Mouse (Mus musculus): ENCODE measurements around the gene Hnf4a. TPM values are rescaled to one million over a fixed set of nuclear protein-coding genes. Genes with fewer than 3 reads are reported as not detected.

Hnf4a gene
- total and polyA plus RNA-seq, 3 experiments, result 0.39 to 1.1 TPM; not detected in 1

GRCm38 (mm10) chr2:163561258-163561948, 54.8 kb downstream of the Hnf4a start:
- Histone ChIP-seq H3K27me3 (ENCODE audit: control insufficient read depth in 1 of 2, insufficient read depth in 2 of 2, low read length in 2 of 2) (peaks cover 5 to 19% of the 10 kb centered on the region in 2 experiments; a peak in 3 of 4 replicates), H3K27ac (ENCODE audit: control insufficient read depth, low read depth, low read length) (no peak overlapping the region), H3K36me3 (ENCODE audit: control insufficient read depth in 1 of 2, insufficient read depth in 2 of 2, low read length in 2 of 2) (no peaks in the 10 kb centered on the region), H3K9me3 (replicated peaks; ENCODE audit: insufficient read depth, low read length) (no peaks in the 10 kb centered on the region), H3K4me3 (ENCODE audit: control insufficient read depth in 1 of 2, insufficient read depth in 1 of 2, low read depth in 2 of 2, low read length in 2 of 2) (no peak overlapping the region), H3K79me2 (ENCODE audit: control insufficient read depth, insufficient read depth, low read length, poor library complexity) (no peaks in the 10 kb centered on the region), H3K4me1 (ENCODE audit: control insufficient read depth in 1 of 2, insufficient read depth in 2 of 2, low read length in 2 of 2) (no peaks in the 10 kb centered on the region), H3K9ac (ENCODE audit: control insufficient read depth, low read depth, low read length, poor library complexity, severe bottlenecking) (no peak overlapping the region)
- DNase-seq (ENCODE audit: low read depth, low spot score), result no peak
- TF ChIP-seq ETS1 (IDR thresholded peaks at IDR 0.05; ENCODE audit: low read depth, low read length) (no peak), CTCF (IDR thresholded peaks at IDR 0.05 in 2 of 3, conservative IDR thresholded peaks at IDR 0.05 in 1 of 3; ENCODE audit: control insufficient read depth in 1 of 3, insufficient read depth in 1 of 3, low read depth in 2 of 3, low read length in 3 of 3, poor library complexity in 1 of 3, severe bottlenecking in 1 of 3) (no peak), SMC3 (IDR thresholded peaks at IDR 0.05; ENCODE audit: low read depth, low read length) (no peak), MAX (IDR thresholded peaks at IDR 0.05; ENCODE audit: low read length) (no peak), MXI1 (IDR thresholded peaks at IDR 0.05; ENCODE audit: low read depth, low read length) (no peak), ZKSCAN1 (IDR thresholded peaks at IDR 0.05; ENCODE audit: low read depth, low read length) (no peak), TBP (IDR thresholded peaks at IDR 0.05; ENCODE audit: low read depth, low read length) (no peak), TAL1 (IDR thresholded peaks at IDR 0.05; ENCODE audit: low read length) (no peak), BHLHE40 (IDR thresholded peaks at IDR 0.05; ENCODE audit: borderline replicate concordance, low read depth, low read length) (no peak), E2F4 (IDR thresholded peaks at IDR 0.05; ENCODE audit: borderline replicate concordance, low read depth, low read length) (no peak), CHD1 (IDR thresholded peaks at IDR 0.05; ENCODE audit: low read depth, low read length) (no peak)

DNA sequence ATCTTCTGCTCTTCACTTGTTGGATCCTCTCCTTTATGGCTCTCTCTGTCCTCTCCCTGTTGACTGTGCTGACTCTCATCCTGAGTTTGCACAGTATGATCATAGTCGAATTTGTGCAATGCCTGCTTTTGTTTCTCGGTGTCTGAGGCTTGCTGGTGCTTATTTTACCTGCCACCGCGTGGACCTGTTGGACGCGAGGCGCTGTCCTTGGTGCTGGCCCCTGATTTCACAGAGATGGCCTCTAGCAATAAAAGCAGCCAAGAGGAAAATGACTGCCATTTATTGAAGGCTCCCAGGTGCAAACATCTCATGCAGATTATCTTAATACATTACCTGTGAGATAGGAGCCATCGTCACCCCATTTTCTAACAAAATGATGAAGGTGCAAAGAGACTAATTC, 58.0 kb downstream of the Hnf4a start:
- no peak overlapping the region for H3K27ac ChIP-seq (ENCODE audit: control insufficient read depth, low read depth, low read length)
- H3K4me3 ChIP-seq (ENCODE audit: control insufficient read depth in 1 of 2, insufficient read depth in 1 of 2, low read depth in 2 of 2, low read length in 2 of 2), result no peak overlapping the region
- H3K27me3 ChIP-seq (ENCODE audit: control insufficient read depth in 1 of 2, insufficient read depth in 2 of 2, low read length in 2 of 2), result peaks cover 7 to 19% of the 10 kb centered on the region in 2 experiments; a peak in 3 of 4 replicates
- peak; percentile 38 for DNase-seq (ENCODE audit: low read depth, low spot score)
- TF ChIP-seq NELFE (IDR thresholded peaks at IDR 0.05; ENCODE audit: low read depth, low read length), result no peak
- 0 out of 2 replicates have a peak, but pooled peaks have one; percentile 36 for TF ChIP-seq SIN3A (IDR thresholded peaks at IDR 0.05; ENCODE audit: low read length)
- TF ChIP-seq MXI1 (IDR thresholded peaks at IDR 0.05; ENCODE audit: low read depth, low read length), result peak; percentile 66
- no peak overlapping the region for H3K9ac ChIP-seq (ENCODE audit: control insufficient read depth, low read depth, low read length, poor library complexity, severe bottlenecking)
- no peaks in the 10 kb centered on the region for H3K79me2 ChIP-seq (ENCODE audit: control insufficient read depth, insufficient read depth, low read length, poor library complexity)
- H3K9me3 ChIP-seq (replicated peaks; ENCODE audit: insufficient read depth, low read length), result no peaks in the 10 kb centered on the region
- H3K36me3 ChIP-seq (ENCODE audit: control insufficient read depth in 1 of 2, insufficient read depth in 2 of 2, low read length in 2 of 2), result no peaks in the 10 kb centered on the region
- no peaks in the 10 kb centered on the region for H3K4me1 ChIP-seq (ENCODE audit: control insufficient read depth in 1 of 2, insufficient read depth in 2 of 2, low read length in 2 of 2)

DNA sequence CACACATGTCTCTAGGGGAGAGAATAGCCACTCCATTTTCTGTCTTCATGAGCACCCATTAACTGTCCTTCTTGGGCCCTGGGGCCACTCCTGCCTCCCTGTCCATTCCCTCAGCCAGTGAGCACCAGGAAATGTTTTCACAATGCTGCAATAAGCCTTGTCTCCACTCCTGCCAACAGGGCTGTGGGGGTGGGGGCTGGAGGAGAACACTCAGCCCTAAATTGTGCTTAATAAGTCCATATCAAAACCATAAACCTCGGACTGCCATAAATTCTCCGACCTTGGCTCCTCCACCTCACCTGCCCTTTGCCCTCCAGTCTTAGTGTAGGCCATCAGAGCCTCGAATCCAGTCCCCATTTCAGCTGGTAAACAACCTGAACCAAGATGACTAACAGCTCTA, 67.7 kb downstream of the Hnf4a start:
- Histone ChIP-seq H3K9me3 (replicated peaks; ENCODE audit: insufficient read depth, low read length) (no peaks in the 10 kb centered on the region), H3K4me1 (ENCODE audit: control insufficient read depth in 1 of 2, insufficient read depth in 2 of 2, low read length in 2 of 2) (no peaks in the 10 kb centered on the region), H3K9ac (ENCODE audit: control insufficient read depth, low read depth, low read length, poor library complexity, severe bottlenecking) (no peak overlapping the region), H3K27me3 (ENCODE audit: control insufficient read depth in 1 of 2, insufficient read depth in 2 of 2, low read length in 2 of 2) (peaks cover 12% of the 10 kb centered on the region in 2 experiments; a peak in 3 of 4 replicates), H3K27ac (ENCODE audit: control insufficient read depth, low read depth, low read length) (no peak overlapping the region), H3K4me3 (ENCODE audit: control insufficient read depth in 1 of 2, insufficient read depth in 1 of 2, low read depth in 2 of 2, low read length in 2 of 2) (no peak overlapping the region), H3K79me2 (ENCODE audit: control insufficient read depth, insufficient read depth, low read length, poor library complexity) (no peaks in the 10 kb centered on the region), H3K36me3 (ENCODE audit: control insufficient read depth in 1 of 2, insufficient read depth in 2 of 2, low read length in 2 of 2) (no peaks in the 10 kb centered on the region)
- no peak for TF ChIP-seq POLR2AphosphoS2 (IDR thresholded peaks at IDR 0.05; ENCODE audit: low read length)
- no peak for TF ChIP-seq BHLHE40 (IDR thresholded peaks at IDR 0.05; ENCODE audit: borderline replicate concordance, low read depth, low read length)
- TF ChIP-seq SMC3 (IDR thresholded peaks at IDR 0.05; ENCODE audit: low read depth, low read length), result no peak
- TF ChIP-seq JUND (IDR thresholded peaks at IDR 0.05; ENCODE audit: low read depth, low read length), result no peak
- TF ChIP-seq E2F4 (IDR thresholded peaks at IDR 0.05; ENCODE audit: borderline replicate concordance, low read depth, low read length), result no peak
- TF ChIP-seq POLR2A (IDR thresholded peaks at IDR 0.05; ENCODE audit: control insufficient read depth in 1 of 2, insufficient read depth in 1 of 2, low read depth in 1 of 2, low read length in 2 of 2, poor library complexity in 1 of 2), result no peak
- TF ChIP-seq NRF1 (IDR thresholded peaks at IDR 0.05; ENCODE audit: insufficient read depth, low read depth, low read length, poor library complexity, severe bottlenecking), result no peak
- no peak for DNase-seq (ENCODE audit: low read depth, low spot score)

Measured in MEL (cell line).